Mouse (Mus musculus) bone marrow, adult 2 months (tissue): ENCODE data around the gene Trim72. TPM values are rescaled to one million over a fixed set of nuclear protein-coding genes. Genes with fewer than 3 reads are reported as not detected.

ENCODE experiments used
- H3K27ac ChIP-seq: fragments of 200-500 bp; 2 replicates; pipeline ENCODE4 v1.5.1; 2012; ENCODE audit warnings: low read depth, mild to moderate bottlenecking, control low read depth, inconsistent platforms, low read length; ENCODE audit not compliant: control insufficient read depth, poor library complexity, insufficient read depth
- H3K4me1 ChIP-seq: fragments of 200-500 bp; 2 replicates; pipeline ENCODE4 v1.6.1; 2011; ENCODE audit warnings: low read length; ENCODE audit not compliant: control insufficient read depth, insufficient read depth
- H3K4me3 ChIP-seq: fragments of 200-500 bp; replicated peaks from 2 replicates; pipeline ENCODE3; 2011; ENCODE audit warnings: mild to moderate bottlenecking, low read depth, low read length, control low read depth; ENCODE audit not compliant: control insufficient read depth
- CTCF ChIP-seq: fragments of 200-500 bp; IDR thresholded peaks from 2 replicates; pipeline ENCODE4 v1.5.1; 2011; ENCODE audit warnings: low read length, control low read depth; ENCODE audit not compliant: control insufficient read depth, insufficient read depth
- POLR2A ChIP-seq: fragments of 200-500 bp; IDR thresholded peaks from 2 replicates; pipeline ENCODE4 v1.6.1; 2011; ENCODE audit warnings: low read depth, mild to moderate bottlenecking, control low read depth, low read length, borderline replicate concordance; ENCODE audit not compliant: control insufficient read depth
- WGBS: fragments of 180-500 bp; shearing (Covaris S2); methylation state at CpG from one replicate; pipeline ENCODE4 v1.1.7; 2018; 5-methylcytosine and 5-hydroxymethylcytosine counted together
- polyA plus RNA-seq: library from polyadenylated mRNA; stranded (reverse); fragments of >200 nt; gene quantifications from 2 replicates; pipeline ENCODE4 v1.2.4, GENCODE M21; 2011; ENCODE audit warnings: low replicate concordance; ENCODE audit not compliant: missing spikeins, insufficient read depth, insufficient read length

The Trim72 gene
- polyA plus RNA-seq: 0.45 and 1.1 TPM in 2 replicates

- TF ChIP-seq POLR2A (no peak), CTCF (no peak)
- no peak within 1 kb of the TSS for H3K4me3 ChIP-seq
- 0 out of 2 replicates have a peak within 1 kb of the TSS, but pooled peaks have one; percentile 3 for H3K27ac ChIP-seq
- WGBS: 86% methylated on average over 2 of the region's 2 CpGs
- H3K4me1 ChIP-seq: peaks cover 6% of the 10 kb centered on the region
Observed at GRCm38 (mm10) chr7:128003688-128004087, at the start of gene Trim72. Gene Trim72, plus strand, starts transcription at chr7:128003949.

GRCm38 (mm10) chr7:127959364-127959763 is 44.4 kb upstream of the Trim72 start:
- no peak overlapping the region for H3K4me3 ChIP-seq
- WGBS: 64% methylated on average over 5 of the region's 5 CpGs
- no peak overlapping the region for H3K27ac ChIP-seq
- TF ChIP-seq CTCF: no peak
- TF ChIP-seq POLR2A: no peak
- no peaks in the 10 kb centered on the region for H3K4me1 ChIP-seq

DNA sequence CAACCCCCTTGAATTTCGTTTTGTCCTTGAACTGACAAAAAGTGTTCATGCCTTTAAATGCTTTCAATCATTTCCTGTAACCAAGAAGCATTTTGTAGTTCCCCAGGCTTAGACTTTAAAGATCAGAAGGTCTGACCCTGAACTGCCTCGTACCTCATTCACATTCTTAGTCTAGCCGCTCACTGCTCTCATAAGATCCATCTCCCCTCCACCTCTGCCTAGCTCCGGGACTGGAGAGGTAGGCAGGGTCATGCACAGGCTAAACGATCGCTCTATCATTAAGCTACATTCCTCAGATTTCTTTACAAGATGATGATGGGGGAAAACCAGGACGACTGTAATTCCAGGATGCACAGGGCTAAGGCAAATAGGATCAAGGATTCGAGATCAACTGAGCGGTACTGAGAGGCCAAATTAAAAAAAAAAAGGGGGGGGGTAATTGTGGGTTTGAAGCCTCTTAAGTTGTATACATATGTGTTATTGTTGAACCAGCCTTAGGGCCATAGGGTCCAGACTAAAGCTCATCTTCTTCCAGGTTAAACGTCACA is 37.3 kb upstream of the Trim72 start:
- peak overlapping the region; percentile 97 for H3K27ac ChIP-seq
- WGBS: 17% methylated on average over 10 of the region's 10 CpGs
- peak overlapping the region; percentile 96 for H3K4me3 ChIP-seq
- no peak for TF ChIP-seq CTCF
- no peak for TF ChIP-seq POLR2A
- H3K4me1 ChIP-seq: peaks cover 2% of the 10 kb centered on the region

GRCm38 (mm10) chr7:127967004-127967921 is 36.5 kb upstream of the Trim72 start, which contains the start of gene Fus:
Gene Fus, plus strand, starts transcription at chr7:127967457.
- H3K4me3 ChIP-seq: peak within 1 kb of the TSS; percentile 100
- TF ChIP-seq CTCF (no peak), POLR2A (peak; percentile 100)
- H3K4me1 ChIP-seq: peaks cover 2% of the 10 kb centered on the region
- under 1% methylated on average over 92 of the region's 92 CpGs for WGBS
- peak within 1 kb of the TSS; percentile 97 for H3K27ac ChIP-seq

GRCm38 (mm10) chr7:127967922-127968828 is 35.6 kb upstream of the Trim72 start:
- WGBS: 1% methylated on average over 42 of the region's 42 CpGs
- peaks cover 2% of the 10 kb centered on the region for H3K4me1 ChIP-seq
- H3K4me3 ChIP-seq: peak overlapping the region; percentile 100
- peak overlapping the region; percentile 97 for H3K27ac ChIP-seq
- TF ChIP-seq POLR2A (no peak), CTCF (no peak)

GRCm38 (mm10) chr7:127974413-127974930 is 29.3 kb upstream of the Trim72 start:
- Histone ChIP-seq H3K27ac (no peak overlapping the region), H3K4me3 (no peak overlapping the region), H3K4me1 (no peaks in the 10 kb centered on the region)
- TF ChIP-seq CTCF (no peak), POLR2A (no peak)
- 91% methylated on average over 2 of the region's 2 CpGs for WGBS

DNA sequence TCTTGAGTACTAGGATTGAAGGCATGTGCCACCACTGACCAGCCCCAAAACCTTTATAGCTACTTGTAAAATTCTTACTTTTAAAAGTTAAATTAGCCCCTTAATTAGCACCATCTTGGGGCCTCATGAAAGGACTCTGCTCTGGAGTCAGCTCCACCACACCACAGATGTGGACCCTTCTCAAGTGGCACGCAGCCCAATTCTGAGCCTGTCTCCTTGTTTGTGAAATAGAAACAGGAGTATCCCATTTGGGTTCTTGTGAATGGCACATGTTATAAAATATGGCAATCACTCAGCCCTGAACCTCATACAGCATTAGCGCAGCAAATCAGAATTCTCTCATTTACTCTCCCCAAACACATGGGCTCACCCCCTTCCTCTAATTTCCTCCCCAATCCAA is 24.9 kb upstream of the Trim72 start:
- WGBS: 100% methylated on average over 2 of the region's 2 CpGs
- no peak for TF ChIP-seq POLR2A
- no peak for TF ChIP-seq CTCF
- H3K27ac ChIP-seq: no peak overlapping the region
- no peak overlapping the region for H3K4me3 ChIP-seq
- no peaks in the 10 kb centered on the region for H3K4me1 ChIP-seq

- Histone ChIP-seq H3K27ac (no peak overlapping the region), H3K4me1 (no peaks in the 10 kb centered on the region), H3K4me3 (no peak overlapping the region)
- TF ChIP-seq CTCF (no peak), POLR2A (no peak)
- 89% methylated on average over 3 of the region's 3 CpGs for WGBS
Observed at GRCm38 (mm10) chr7:127980606-127981005, 23.1 kb upstream of the Trim72 start.
